Mouse (Mus musculus): ENCODE data around the gene Wnk1. TPM values are rescaled to one million over a fixed set of nuclear protein-coding genes. Genes with fewer than 3 reads are reported as not detected.

Wnk1 gene
- polyA plus RNA-seq, 1 experiment from 2014 or later, result 55.2 TPM

GRCm38 (mm10) chr6:120001718-120002117 lies 36.8 kb downstream of the Wnk1 start:
- no peak overlapping the region for H3K27ac ChIP-seq (ENCODE audit: low read depth, low read length)
- H3K4me3 ChIP-seq (ENCODE audit: low read depth, low read length), result no peak overlapping the region
- H3K9me3 ChIP-seq (ENCODE audit: control insufficient read depth, low read length), result no peaks in the 10 kb centered on the region
- ATAC-seq (replicated peaks; ENCODE audit: low FRiP score) (no peak), DNase-seq (ENCODE audit: low spot score) (no peak)
- peaks cover 8% of the 10 kb centered on the region; the same call in 1 of the 2 replicates for H3K36me3 ChIP-seq (ENCODE audit: control insufficient read depth, insufficient read depth, low read length)
- no peaks in the 10 kb centered on the region for H3K4me1 ChIP-seq (replicated peaks; ENCODE audit: control insufficient read depth, insufficient read depth, low read length)
- H3K9ac ChIP-seq (ENCODE audit: low read depth, low read length), result no peak overlapping the region
- no peak overlapping the region for H3K4me2 ChIP-seq
- H3K27me3 ChIP-seq (replicated peaks; ENCODE audit: control insufficient read depth, insufficient read depth, low read length), result no peaks in the 10 kb centered on the region

- WGBS, result 95% methylated on average over 1 of the region's 1 CpGs
- Histone ChIP-seq H3K9ac (ENCODE audit: low read depth, low read length) (no peak overlapping the region), H3K4me1 (replicated peaks; ENCODE audit: control insufficient read depth, insufficient read depth, low read length) (no peaks in the 10 kb centered on the region), H3K4me3 (ENCODE audit: low read depth, low read length) (no peak overlapping the region), H3K27me3 (replicated peaks; ENCODE audit: control insufficient read depth, insufficient read depth, low read length) (no peaks in the 10 kb centered on the region), H3K4me2 (no peak overlapping the region), H3K27ac (ENCODE audit: low read depth, low read length) (no peak overlapping the region), H3K36me3 (ENCODE audit: control insufficient read depth, insufficient read depth, low read length) (peaks cover 11% of the 10 kb centered on the region; the same call in 1 of the 2 replicates), H3K9me3 (ENCODE audit: control insufficient read depth, low read length) (no peaks in the 10 kb centered on the region)
- ATAC-seq (replicated peaks; ENCODE audit: low FRiP score), result no peak
- no peak for DNase-seq (ENCODE audit: low spot score)
These were observed 42.0 kb downstream of the Wnk1 start for GRCm38 (mm10) chr6:119996480-119996879.

GRCm38 (mm10) chr6:119924235-119925005 lies 114.1 kb downstream of the Wnk1 start:
- ATAC-seq (replicated peaks; ENCODE audit: low FRiP score) (no peak), DNase-seq (ENCODE audit: low spot score) (no peak)
- WGBS, result 62% methylated on average over 4 of the region's 4 CpGs
- Histone ChIP-seq H3K36me3 (ENCODE audit: control insufficient read depth, insufficient read depth, low read length) (peaks cover 39% of the 10 kb centered on the region), H3K27ac (ENCODE audit: low read depth, low read length) (no peak overlapping the region), H3K4me2 (no peak overlapping the region), H3K27me3 (replicated peaks; ENCODE audit: control insufficient read depth, insufficient read depth, low read length) (no peaks in the 10 kb centered on the region), H3K9me3 (ENCODE audit: control insufficient read depth, low read length) (no peaks in the 10 kb centered on the region), H3K4me1 (replicated peaks; ENCODE audit: control insufficient read depth, insufficient read depth, low read length) (no peaks in the 10 kb centered on the region), H3K4me3 (ENCODE audit: low read depth, low read length) (no peak overlapping the region), H3K9ac (ENCODE audit: low read depth, low read length) (no peak overlapping the region)

GRCm38 (mm10) chr6:119922544-119922943 lies 115.9 kb downstream of the Wnk1 start:
- Histone ChIP-seq H3K36me3 (ENCODE audit: control insufficient read depth, insufficient read depth, low read length) (peaks cover 44% of the 10 kb centered on the region), H3K27me3 (replicated peaks; ENCODE audit: control insufficient read depth, insufficient read depth, low read length) (no peaks in the 10 kb centered on the region), H3K4me1 (replicated peaks; ENCODE audit: control insufficient read depth, insufficient read depth, low read length) (no peaks in the 10 kb centered on the region), H3K4me3 (ENCODE audit: low read depth, low read length) (no peak overlapping the region), H3K9ac (ENCODE audit: low read depth, low read length) (no peak overlapping the region), H3K9me3 (ENCODE audit: control insufficient read depth, low read length) (no peaks in the 10 kb centered on the region), H3K4me2 (no peak overlapping the region), H3K27ac (ENCODE audit: low read depth, low read length) (no peak overlapping the region)
- ATAC-seq (replicated peaks; ENCODE audit: low FRiP score) (no peak), DNase-seq (ENCODE audit: low spot score) (no peak)
- 90% methylated on average over 4 of the region's 4 CpGs for WGBS

- H3K36me3 ChIP-seq (ENCODE audit: control insufficient read depth, insufficient read depth, low read length), result peaks cover 41% of the 10 kb centered on the region
These were observed 116.3 kb downstream of the Wnk1 start for GRCm38 (mm10) chr6:119922136-119922535.

GRCm38 (mm10) chr6:119918561-119919181 lies 119.8 kb downstream of the Wnk1 start:
- no peak overlapping the region for H3K27ac ChIP-seq (ENCODE audit: low read depth, low read length)
- no peak overlapping the region for H3K4me2 ChIP-seq
- no peaks in the 10 kb centered on the region for H3K4me1 ChIP-seq (replicated peaks; ENCODE audit: control insufficient read depth, insufficient read depth, low read length)
- H3K27me3 ChIP-seq (replicated peaks; ENCODE audit: control insufficient read depth, insufficient read depth, low read length), result no peaks in the 10 kb centered on the region
- no peak for DNase-seq (ENCODE audit: low spot score)
- no peak overlapping the region for H3K9ac ChIP-seq (ENCODE audit: low read depth, low read length)
- no peak overlapping the region for H3K4me3 ChIP-seq (ENCODE audit: low read depth, low read length)
- ATAC-seq (replicated peaks; ENCODE audit: low FRiP score), result no peak
- 62% methylated on average over 16 of the region's 16 CpGs for WGBS
- no peaks in the 10 kb centered on the region for H3K9me3 ChIP-seq (ENCODE audit: control insufficient read depth, low read length)
- peaks cover 29% of the 10 kb centered on the region for H3K36me3 ChIP-seq (ENCODE audit: control insufficient read depth, insufficient read depth, low read length)

More at GRCm38 (mm10) chr6:119922136-119922535, 116.3 kb downstream of the Wnk1 start:
- H3K9ac ChIP-seq (ENCODE audit: low read depth, low read length), result no peak overlapping the region
- H3K27ac ChIP-seq (ENCODE audit: low read depth, low read length), result no peak overlapping the region
- H3K4me2 ChIP-seq, result no peak overlapping the region
- no peaks in the 10 kb centered on the region for H3K9me3 ChIP-seq (ENCODE audit: control insufficient read depth, low read length)
- no peak for ATAC-seq (replicated peaks; ENCODE audit: low FRiP score)
- H3K27me3 ChIP-seq (replicated peaks; ENCODE audit: control insufficient read depth, insufficient read depth, low read length), result no peaks in the 10 kb centered on the region
- H3K4me1 ChIP-seq (replicated peaks; ENCODE audit: control insufficient read depth, insufficient read depth, low read length), result no peaks in the 10 kb centered on the region
- H3K4me3 ChIP-seq (ENCODE audit: low read depth, low read length), result no peak overlapping the region
- 83% methylated on average over 3 of the region's 3 CpGs for WGBS
- no peak for DNase-seq (ENCODE audit: low spot score)

GRCm38 (mm10) chr6:119915710-119916109 lies 122.8 kb downstream of the Wnk1 start:
- no peak overlapping the region for H3K27ac ChIP-seq (ENCODE audit: low read depth, low read length)
- no peaks in the 10 kb centered on the region for H3K9me3 ChIP-seq (ENCODE audit: control insufficient read depth, low read length)
- no peak overlapping the region for H3K9ac ChIP-seq (ENCODE audit: low read depth, low read length)
- no peak overlapping the region for H3K4me3 ChIP-seq (ENCODE audit: low read depth, low read length)
- WGBS, result 87% methylated on average over 5 of the region's 5 CpGs
- H3K36me3 ChIP-seq (ENCODE audit: control insufficient read depth, insufficient read depth, low read length), result peaks cover 20% of the 10 kb centered on the region; the same call in 1 of the 2 replicates
- no peaks in the 10 kb centered on the region for H3K4me1 ChIP-seq (replicated peaks; ENCODE audit: control insufficient read depth, insufficient read depth, low read length)
- DNase-seq (ENCODE audit: low spot score), result no peak
- H3K27me3 ChIP-seq (replicated peaks; ENCODE audit: control insufficient read depth, insufficient read depth, low read length), result no peaks in the 10 kb centered on the region
- ATAC-seq (replicated peaks; ENCODE audit: low FRiP score), result no peak
- no peak overlapping the region for H3K4me2 ChIP-seq

- no peak for ATAC-seq (replicated peaks; ENCODE audit: low FRiP score)
- no peak overlapping the region for H3K4me3 ChIP-seq (ENCODE audit: low read depth, low read length)
- no peak overlapping the region for H3K4me2 ChIP-seq
- H3K4me1 ChIP-seq (replicated peaks; ENCODE audit: control insufficient read depth, insufficient read depth, low read length), result no peaks in the 10 kb centered on the region
- no peaks in the 10 kb centered on the region for H3K9me3 ChIP-seq (ENCODE audit: control insufficient read depth, low read length)
- H3K36me3 ChIP-seq (ENCODE audit: control insufficient read depth, insufficient read depth, low read length), result peaks cover 11% of the 10 kb centered on the region; the same call in 1 of the 2 replicates
- no peak overlapping the region for H3K9ac ChIP-seq (ENCODE audit: low read depth, low read length)
- no peak overlapping the region for H3K27ac ChIP-seq (ENCODE audit: low read depth, low read length)
- WGBS, result 68% methylated on average over 5 of the region's 5 CpGs
- DNase-seq (ENCODE audit: low spot score), result no peak
- no peaks in the 10 kb centered on the region for H3K27me3 ChIP-seq (replicated peaks; ENCODE audit: control insufficient read depth, insufficient read depth, low read length)
These were observed 126.4 kb downstream of the Wnk1 start for GRCm38 (mm10) chr6:119912046-119912445.

- H3K4me3 ChIP-seq (ENCODE audit: low read depth, low read length), result no peak overlapping the region
- no peak overlapping the region for H3K9ac ChIP-seq (ENCODE audit: low read depth, low read length)
- 91% methylated on average over 5 of the region's 5 CpGs for WGBS
- ATAC-seq (replicated peaks; ENCODE audit: low FRiP score), result no peak
- H3K4me2 ChIP-seq, result no peak overlapping the region
- H3K36me3 ChIP-seq (ENCODE audit: control insufficient read depth, insufficient read depth, low read length), result no peaks in the 10 kb centered on the region; the same call in 1 of the 2 replicates
- DNase-seq (ENCODE audit: low spot score), result no peak
- H3K4me1 ChIP-seq (replicated peaks; ENCODE audit: control insufficient read depth, insufficient read depth, low read length), result peaks cover 2% of the 10 kb centered on the region; the same call in 1 of the 2 replicates
- H3K9me3 ChIP-seq (ENCODE audit: control insufficient read depth, low read length), result no peaks in the 10 kb centered on the region
- no peak overlapping the region for H3K27ac ChIP-seq (ENCODE audit: low read depth, low read length)
- no peaks in the 10 kb centered on the region for H3K27me3 ChIP-seq (replicated peaks; ENCODE audit: control insufficient read depth, insufficient read depth, low read length)
These were observed 133.0 kb downstream of the Wnk1 start for GRCm38 (mm10) chr6:119905461-119905860.
